Mouse (Mus musculus): Measurements from ENCODE around the gene Kcnc1. TPM values are rescaled to one million over a fixed set of nuclear protein-coding genes. Genes with fewer than 3 reads are reported as not detected.

Kcnc1 gene
- total and polyA plus RNA-seq, 3 experiments, result 0.08 to 0.14 TPM; not detected in 1

DNA sequence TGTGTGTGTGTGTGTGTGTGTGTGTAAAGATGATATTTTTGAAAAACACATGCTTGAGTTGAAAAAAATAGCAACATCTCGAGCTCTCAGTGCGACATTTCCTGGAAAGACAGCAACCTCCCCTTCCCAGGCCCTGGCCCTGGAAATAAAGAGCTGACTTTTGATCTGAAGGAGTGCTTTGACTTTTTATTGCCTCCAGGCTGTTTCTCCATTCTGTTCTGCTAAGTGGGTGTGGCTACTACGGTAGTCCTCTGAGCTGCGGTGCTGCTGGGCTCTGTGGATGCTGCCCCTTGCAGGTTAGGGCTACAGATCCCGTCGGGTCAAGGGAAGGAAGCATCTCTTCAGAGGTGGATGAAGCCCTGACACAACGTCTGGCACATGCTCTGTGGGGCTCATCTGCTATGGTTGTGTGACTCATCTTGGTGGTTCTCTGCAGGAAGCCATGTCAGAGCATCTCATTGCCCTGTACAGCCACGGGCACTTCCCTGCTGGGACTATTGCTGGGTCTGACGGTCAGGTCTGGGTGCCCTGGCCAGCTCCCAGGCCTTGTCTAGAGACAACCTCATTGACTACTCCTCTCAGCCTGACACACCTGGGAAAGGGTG, 42.3 kb downstream of the Kcnc1 start:
- in situ Hi-C loops (cut with MboI; ENCODE audit: low pct_ligation_motif_present, low pct_unique_long_range_greater_than_20kb, low sequenced_read_pairs) (no loop called here), dilution Hi-C loops (cut with MboI; ENCODE audit: extremely low pct_ligation_motif_present, extremely low pct_unique_long_range_greater_than_20kb, low sequenced_read_pairs) (no loop called here)
- H3K4me3 ChIP-seq (replicated peaks in 1 of 3; ENCODE audit: low read depth in 2 of 3, low read length in 2 of 3, poor library complexity in 1 of 3), result no peak overlapping the region
- no peak overlapping the region for H3K4me2 ChIP-seq (ENCODE audit: insufficient read depth, low read depth, poor library complexity, severe bottlenecking)
- no peak for TF ChIP-seq ETS1 (conservative IDR thresholded peaks at IDR 0.05; ENCODE audit: low read depth, low read length)
- TF ChIP-seq NRF1 (IDR thresholded peaks at IDR 0.05; ENCODE audit: low read depth, low read length), result peak; percentile 22; the same call in 1 of the 2 replicates
- no peaks in the 10 kb centered on the region for H3K79me2 ChIP-seq (replicated peaks; ENCODE audit: control insufficient read depth, extremely low read depth, insufficient read depth, poor library complexity, severe bottlenecking)
- H3K9ac ChIP-seq (ENCODE audit: insufficient read depth, low read depth), result no peak overlapping the region
- H3K4me1 ChIP-seq (ENCODE audit: control insufficient read depth in 1 of 2, insufficient read depth in 2 of 2), result peaks cover 0 to 12% of the 10 kb centered on the region in 2 experiments; a peak in 2 of 4 replicates
- no peak for DNase-seq (ENCODE audit: extremely low read depth)
- H3K36me3 ChIP-seq (replicated peaks in 1 of 2; ENCODE audit: control insufficient read depth in 1 of 2, insufficient read depth in 1 of 2, low read length in 1 of 2), result peaks cover 2 to 23% of the 10 kb centered on the region in 2 experiments
- H3K9me3 ChIP-seq (replicated peaks; ENCODE audit: low read length), result no peaks in the 10 kb centered on the region
- H3K27ac ChIP-seq (ENCODE audit: insufficient read depth, low read depth), result no peak overlapping the region
- no peaks in the 10 kb centered on the region for H3K27me3 ChIP-seq (replicated peaks)

GRCm38 (mm10) chr7:46443163-46443562, 46.9 kb downstream of the Kcnc1 start:
- in situ Hi-C loops (cut with MboI; ENCODE audit: low pct_ligation_motif_present, low pct_unique_long_range_greater_than_20kb, low sequenced_read_pairs), result no loop called here
- H3K4me2 ChIP-seq (ENCODE audit: insufficient read depth, low read depth, poor library complexity, severe bottlenecking), result no peak overlapping the region
- H3K36me3 ChIP-seq (replicated peaks in 1 of 2; ENCODE audit: control insufficient read depth in 1 of 2, insufficient read depth in 1 of 2, low read length in 1 of 2), result peaks cover 2 to 24% of the 10 kb centered on the region in 2 experiments
- H3K9me3 ChIP-seq (replicated peaks; ENCODE audit: low read length), result no peaks in the 10 kb centered on the region
- H3K4me3 ChIP-seq (replicated peaks in 1 of 3; ENCODE audit: low read depth in 2 of 3, low read length in 2 of 3, poor library complexity in 1 of 3), result no peak overlapping the region
- no peaks in the 10 kb centered on the region for H3K79me2 ChIP-seq (replicated peaks; ENCODE audit: control insufficient read depth, extremely low read depth, insufficient read depth, poor library complexity, severe bottlenecking)
- DNase-seq (ENCODE audit: extremely low read depth), result no peak
- H3K4me1 ChIP-seq (ENCODE audit: control insufficient read depth in 1 of 2, insufficient read depth in 2 of 2), result no peaks in the 10 kb centered on the region
- dilution Hi-C loops (cut with MboI; ENCODE audit: extremely low pct_ligation_motif_present, extremely low pct_unique_long_range_greater_than_20kb, low sequenced_read_pairs), result no loop called here
- no peaks in the 10 kb centered on the region for H3K27me3 ChIP-seq (replicated peaks)
- TF ChIP-seq MAZ (IDR thresholded peaks at IDR 0.05; ENCODE audit: low read depth, low read length) (no peak), SIN3A (IDR thresholded peaks at IDR 0.05; ENCODE audit: low read length) (no peak), MXI1 (IDR thresholded peaks at IDR 0.05; ENCODE audit: low read depth, low read length) (no peak), RCOR1 (conservative IDR thresholded peaks at IDR 0.05; ENCODE audit: low read depth, low read length) (no peak), SMC3 (IDR thresholded peaks at IDR 0.05; ENCODE audit: low read depth, low read length) (no peak), TCF12 (IDR thresholded peaks at IDR 0.05; ENCODE audit: low read depth, low read length) (no peak), E2F4 (IDR thresholded peaks at IDR 0.05; ENCODE audit: insufficient replicate concordance, low read depth, low read length) (no peak)
- no peak overlapping the region for H3K27ac ChIP-seq (ENCODE audit: insufficient read depth, low read depth)
- H3K9ac ChIP-seq (ENCODE audit: insufficient read depth, low read depth), result no peak overlapping the region

GRCm38 (mm10) chr7:46445896-46446295, 49.6 kb downstream of the Kcnc1 start:
- Histone ChIP-seq H3K27me3 (replicated peaks) (no peaks in the 10 kb centered on the region), H3K79me2 (replicated peaks; ENCODE audit: control insufficient read depth, extremely low read depth, insufficient read depth, poor library complexity, severe bottlenecking) (no peaks in the 10 kb centered on the region), H3K9me3 (replicated peaks; ENCODE audit: low read length) (no peaks in the 10 kb centered on the region), H3K4me2 (ENCODE audit: insufficient read depth, low read depth, poor library complexity, severe bottlenecking) (no peak overlapping the region), H3K27ac (ENCODE audit: insufficient read depth, low read depth) (no peak overlapping the region), H3K4me3 (replicated peaks in 1 of 3; ENCODE audit: low read depth in 2 of 3, low read length in 2 of 3, poor library complexity in 1 of 3) (no peak overlapping the region), H3K4me1 (ENCODE audit: control insufficient read depth in 1 of 2, insufficient read depth in 2 of 2) (peaks cover 0 to 6% of the 10 kb centered on the region in 2 experiments; a peak in 2 of 4 replicates), H3K36me3 (replicated peaks in 1 of 2; ENCODE audit: control insufficient read depth in 1 of 2, insufficient read depth in 1 of 2, low read length in 1 of 2) (peaks cover 2 to 23% of the 10 kb centered on the region in 2 experiments), H3K9ac (ENCODE audit: insufficient read depth, low read depth) (no peak overlapping the region)
- dilution Hi-C loops (cut with MboI; ENCODE audit: extremely low pct_ligation_motif_present, extremely low pct_unique_long_range_greater_than_20kb, low sequenced_read_pairs), result no loop called here
- TF ChIP-seq E2F4 (IDR thresholded peaks at IDR 0.05; ENCODE audit: insufficient replicate concordance, low read depth, low read length), result no peak
- TF ChIP-seq MEF2A (IDR thresholded peaks at IDR 0.05; ENCODE audit: borderline replicate concordance, low read depth, low read length), result no peak
- TF ChIP-seq USF1 (IDR thresholded peaks at IDR 0.05; ENCODE audit: low read depth, low read length), result no peak
- no peak for TF ChIP-seq BHLHE40 (IDR thresholded peaks at IDR 0.05; ENCODE audit: low read depth, low read length)
- TF ChIP-seq MXI1 (IDR thresholded peaks at IDR 0.05; ENCODE audit: low read depth, low read length), result no peak
- no peak for TF ChIP-seq PAX5 (IDR thresholded peaks at IDR 0.05; ENCODE audit: low read length)
- TF ChIP-seq JUN (IDR thresholded peaks at IDR 0.05; ENCODE audit: insufficient read depth, low read depth, low read length), result no peak
- TF ChIP-seq POLR2AphosphoS2 (IDR thresholded peaks at IDR 0.05; ENCODE audit: low read depth, low read length), result no peak
- TF ChIP-seq CTCF (conservative IDR thresholded peaks at IDR 0.05 in 1 of 2, IDR thresholded peaks at IDR 0.05 in 1 of 2; ENCODE audit: low read depth in 2 of 2, low read length in 2 of 2), result no peak
- TF ChIP-seq HCFC1 (IDR thresholded peaks at IDR 0.05; ENCODE audit: low read depth, low read length), result no peak
- TF ChIP-seq USF2 (conservative IDR thresholded peaks at IDR 0.05; ENCODE audit: low read depth, low read length), result no peak
- TF ChIP-seq ZNF384 (IDR thresholded peaks at IDR 0.05; ENCODE audit: low read depth, low read length), result no peak
- TF ChIP-seq GABPA (IDR thresholded peaks at IDR 0.05; ENCODE audit: insufficient replicate concordance, low read depth, low read length), result no peak
- no peak for TF ChIP-seq ZKSCAN1 (IDR thresholded peaks at IDR 0.05; ENCODE audit: borderline replicate concordance, low read depth, low read length)
- no peak for TF ChIP-seq TBP (conservative IDR thresholded peaks at IDR 0.05; ENCODE audit: low read depth, low read length)
- no peak for TF ChIP-seq ELF1 (IDR thresholded peaks at IDR 0.05; ENCODE audit: low read depth, low read length)
- no peak for TF ChIP-seq RCOR1 (conservative IDR thresholded peaks at IDR 0.05; ENCODE audit: low read depth, low read length)
- no peak for TF ChIP-seq TCF12 (IDR thresholded peaks at IDR 0.05; ENCODE audit: low read depth, low read length)
- in situ Hi-C loops (cut with MboI; ENCODE audit: low pct_ligation_motif_present, low pct_unique_long_range_greater_than_20kb, low sequenced_read_pairs), result no loop called here
- DNase-seq (ENCODE audit: extremely low read depth), result no peak

Measured in CH12.LX (cell line).